Mouse (Mus musculus): ENCODE data around the gene Tmem120b. TPM values are rescaled to one million over a fixed set of nuclear protein-coding genes. Genes with fewer than 3 reads are reported as not detected.

Tmem120b gene
- polyA plus RNA-seq, 1 experiment from 2014 or later: 14.9 TPM

GRCm38 (mm10) chr5:123045561-123046295 lies 22.5 kb upstream of the Tmem120b start:
- 21% methylated on average over 9 of the region's 9 CpGs for WGBS
- H3K9me3 ChIP-seq (replicated peaks; ENCODE audit: control insufficient read depth, low read length): no peaks in the 10 kb centered on the region
- H3K27ac ChIP-seq (ENCODE audit: low read length): no peak overlapping the region
- H3K4me3 ChIP-seq (ENCODE audit: low read length): no peak overlapping the region
- peak overlapping the region; percentile 34; the same call in 1 of the 2 replicates for H3K9ac ChIP-seq (ENCODE audit: low read length)
- peaks cover 10% of the 10 kb centered on the region for H3K4me1 ChIP-seq (ENCODE audit: control insufficient read depth, insufficient read depth, low read length)
- H3K27me3 ChIP-seq (ENCODE audit: control insufficient read depth, insufficient read depth, low read length): no peaks in the 10 kb centered on the region
- H3K36me3 ChIP-seq (ENCODE audit: control insufficient read depth, insufficient read depth): no peaks in the 10 kb centered on the region
- peak overlapping the region; percentile 9; the same call in 1 of the 2 replicates for H3K4me2 ChIP-seq (ENCODE audit: low read depth, low read length)
- peak; percentile 71; the same call in 1 of the 2 replicates for ATAC-seq (replicated peaks; ENCODE audit: extremely low read depth, insufficient read depth, low FRiP score)

- H3K27me3 ChIP-seq (ENCODE audit: control insufficient read depth, insufficient read depth, low read length): no peaks in the 10 kb centered on the region
- H3K4me3 ChIP-seq (ENCODE audit: low read length): no peak within 1 kb of the TSS
- H3K9ac ChIP-seq (ENCODE audit: low read length): peak within 1 kb of the TSS; percentile 34; the same call in 1 of the 2 replicates
- H3K4me2 ChIP-seq (ENCODE audit: low read depth, low read length): peak within 1 kb of the TSS; percentile 9; the same call in 1 of the 2 replicates
- peaks cover 10% of the 10 kb centered on the region for H3K4me1 ChIP-seq (ENCODE audit: control insufficient read depth, insufficient read depth, low read length)
- no peaks in the 10 kb centered on the region for H3K9me3 ChIP-seq (replicated peaks; ENCODE audit: control insufficient read depth, low read length)
- H3K36me3 ChIP-seq (ENCODE audit: control insufficient read depth, insufficient read depth): no peaks in the 10 kb centered on the region
- ATAC-seq (replicated peaks; ENCODE audit: extremely low read depth, insufficient read depth, low FRiP score): no peak
- WGBS: 71% methylated on average over 3 of the region's 3 CpGs
- no peak within 1 kb of the TSS for H3K27ac ChIP-seq (ENCODE audit: low read length)
These were observed 21.3 kb upstream of the Tmem120b start, which contains the start of gene Morn3 for GRCm38 (mm10) chr5:123046916-123047315. Morn3 (minus strand) TSS chr5:123047016.

- no peaks in the 10 kb centered on the region for H3K36me3 ChIP-seq (ENCODE audit: control insufficient read depth, insufficient read depth)
- peak overlapping the region; percentile 65 for H3K9ac ChIP-seq (ENCODE audit: low read length)
- H3K27me3 ChIP-seq (ENCODE audit: control insufficient read depth, insufficient read depth, low read length): no peaks in the 10 kb centered on the region
- peak overlapping the region; percentile 59 for H3K4me2 ChIP-seq (ENCODE audit: low read depth, low read length)
- no peaks in the 10 kb centered on the region for H3K9me3 ChIP-seq (replicated peaks; ENCODE audit: control insufficient read depth, low read length)
- 0 out of 2 replicates have a peak overlapping the region, but pooled peaks have one; percentile 22 for H3K4me3 ChIP-seq (ENCODE audit: low read length)
- WGBS: 7% methylated on average over 12 of the region's 12 CpGs
- ATAC-seq (replicated peaks; ENCODE audit: extremely low read depth, insufficient read depth, low FRiP score): no peak
- peaks cover 10% of the 10 kb centered on the region for H3K4me1 ChIP-seq (ENCODE audit: control insufficient read depth, insufficient read depth, low read length)
- no peak overlapping the region for H3K27ac ChIP-seq (ENCODE audit: low read length)
These were observed 18.9 kb upstream of the Tmem120b start for GRCm38 (mm10) chr5:123049271-123049670.

- H3K27ac ChIP-seq (ENCODE audit: low read length): no peak overlapping the region
- no peak overlapping the region for H3K4me2 ChIP-seq (ENCODE audit: low read depth, low read length)
- H3K9me3 ChIP-seq (replicated peaks; ENCODE audit: control insufficient read depth, low read length): no peaks in the 10 kb centered on the region
- H3K9ac ChIP-seq (ENCODE audit: low read length): no peak overlapping the region
- ATAC-seq (replicated peaks; ENCODE audit: extremely low read depth, insufficient read depth, low FRiP score): no peak
- H3K36me3 ChIP-seq (ENCODE audit: control insufficient read depth, insufficient read depth): no peaks in the 10 kb centered on the region
- WGBS: 80% methylated on average over 9 of the region's 9 CpGs
- H3K27me3 ChIP-seq (ENCODE audit: control insufficient read depth, insufficient read depth, low read length): no peaks in the 10 kb centered on the region
- H3K4me1 ChIP-seq (ENCODE audit: control insufficient read depth, insufficient read depth, low read length): peaks cover 7% of the 10 kb centered on the region
- H3K4me3 ChIP-seq (ENCODE audit: low read length): no peak overlapping the region
These were observed 17.3 kb upstream of the Tmem120b start for GRCm38 (mm10) chr5:123050918-123051317.

GRCm38 (mm10) chr5:123051736-123052135 lies 16.5 kb upstream of the Tmem120b start:
- H3K27me3 ChIP-seq (ENCODE audit: control insufficient read depth, insufficient read depth, low read length): no peaks in the 10 kb centered on the region
- no peaks in the 10 kb centered on the region for H3K9me3 ChIP-seq (replicated peaks; ENCODE audit: control insufficient read depth, low read length)
- 76% methylated on average over 5 of the region's 5 CpGs for WGBS
- no peak overlapping the region for H3K27ac ChIP-seq (ENCODE audit: low read length)
- H3K4me2 ChIP-seq (ENCODE audit: low read depth, low read length): no peak overlapping the region
- H3K4me3 ChIP-seq (ENCODE audit: low read length): no peak overlapping the region
- ATAC-seq (replicated peaks; ENCODE audit: extremely low read depth, insufficient read depth, low FRiP score): no peak
- H3K4me1 ChIP-seq (ENCODE audit: control insufficient read depth, insufficient read depth, low read length): peaks cover 7% of the 10 kb centered on the region
- no peaks in the 10 kb centered on the region for H3K36me3 ChIP-seq (ENCODE audit: control insufficient read depth, insufficient read depth)
- no peak overlapping the region for H3K9ac ChIP-seq (ENCODE audit: low read length)

GRCm38 (mm10) chr5:123057366-123058250 lies 10.6 kb upstream of the Tmem120b start:
- WGBS: 7% methylated on average over 48 of the region's 48 CpGs
- H3K36me3 ChIP-seq (ENCODE audit: control insufficient read depth, insufficient read depth): no peaks in the 10 kb centered on the region
- H3K4me1 ChIP-seq (ENCODE audit: control insufficient read depth, insufficient read depth, low read length): peaks cover 15% of the 10 kb centered on the region
- peak overlapping the region; percentile 73 for H3K27ac ChIP-seq (ENCODE audit: low read length)
- H3K4me2 ChIP-seq (ENCODE audit: low read depth, low read length): peak overlapping the region; percentile 69
- H3K4me3 ChIP-seq (ENCODE audit: low read length): peak overlapping the region; percentile 56
- ATAC-seq (replicated peaks; ENCODE audit: extremely low read depth, insufficient read depth, low FRiP score): peak; percentile 98
- no peaks in the 10 kb centered on the region for H3K27me3 ChIP-seq (ENCODE audit: control insufficient read depth, insufficient read depth, low read length)
- H3K9ac ChIP-seq (ENCODE audit: low read length): peak overlapping the region; percentile 74
- H3K9me3 ChIP-seq (replicated peaks; ENCODE audit: control insufficient read depth, low read length): no peaks in the 10 kb centered on the region

GRCm38 (mm10) chr5:123058251-123059102 lies 9.7 kb upstream of the Tmem120b start:
- peaks cover 15% of the 10 kb centered on the region for H3K4me1 ChIP-seq (ENCODE audit: control insufficient read depth, insufficient read depth, low read length)
- H3K9me3 ChIP-seq (replicated peaks; ENCODE audit: control insufficient read depth, low read length): no peaks in the 10 kb centered on the region
- peak overlapping the region; percentile 69 for H3K4me2 ChIP-seq (ENCODE audit: low read depth, low read length)
- ATAC-seq (replicated peaks; ENCODE audit: extremely low read depth, insufficient read depth, low FRiP score): no peak
- peak overlapping the region; percentile 74 for H3K9ac ChIP-seq (ENCODE audit: low read length)
- WGBS: 32% methylated on average over 16 of the region's 16 CpGs
- peak overlapping the region; percentile 73 for H3K27ac ChIP-seq (ENCODE audit: low read length)
- peak overlapping the region; percentile 56 for H3K4me3 ChIP-seq (ENCODE audit: low read length)
- H3K36me3 ChIP-seq (ENCODE audit: control insufficient read depth, insufficient read depth): no peaks in the 10 kb centered on the region
- no peaks in the 10 kb centered on the region for H3K27me3 ChIP-seq (ENCODE audit: control insufficient read depth, insufficient read depth, low read length)

GRCm38 (mm10) chr5:123059757-123060520 lies 8.3 kb upstream of the Tmem120b start:
- peaks cover 15% of the 10 kb centered on the region for H3K4me1 ChIP-seq (ENCODE audit: control insufficient read depth, insufficient read depth, low read length)
- H3K27me3 ChIP-seq (ENCODE audit: control insufficient read depth, insufficient read depth, low read length): no peaks in the 10 kb centered on the region
- H3K9ac ChIP-seq (ENCODE audit: low read length): peak overlapping the region; percentile 63
- H3K4me3 ChIP-seq (ENCODE audit: low read length): peak overlapping the region; percentile 29
- WGBS: 11% methylated on average over 14 of the region's 14 CpGs
- peak overlapping the region; percentile 91 for H3K27ac ChIP-seq (ENCODE audit: low read length)
- peak overlapping the region; percentile 60 for H3K4me2 ChIP-seq (ENCODE audit: low read depth, low read length)
- 0 out of 2 replicates have a peak, but pooled peaks have one; percentile 19 for ATAC-seq (replicated peaks; ENCODE audit: extremely low read depth, insufficient read depth, low FRiP score)
- H3K9me3 ChIP-seq (replicated peaks; ENCODE audit: control insufficient read depth, low read length): no peaks in the 10 kb centered on the region
- H3K36me3 ChIP-seq (ENCODE audit: control insufficient read depth, insufficient read depth): no peaks in the 10 kb centered on the region

All from heart, embryonic 16.5 days (tissue).